Mouse (Mus musculus) heart, postnatal 0 days (tissue): ENCODE measurements around the gene Layn. TPM values are rescaled to one million over a fixed set of nuclear protein-coding genes. Genes with fewer than 3 reads are reported as not detected.

Source experiments
- ATAC-seq: fragments of 200-750 bp; cut with Nextera tagmentation; 2 replicates; pipeline ENCODE4 v1.8.0; 2017; ENCODE audit warnings: low read depth, moderate number of reproducible peaks, moderate library complexity; ENCODE audit not compliant: insufficient read depth
- DNase-seq: peaks from one replicate; pipeline ENCODE4 v3.0.0-alpha.2; 2016; ENCODE audit warnings: low spot score
- H3K27ac ChIP-seq: fragments of 300-500 bp; sonication (generic); 2 replicates; pipeline ENCODE4 v1.5.1; 2014; ENCODE audit warnings: low read depth, mild to moderate bottlenecking
- H3K27me3 ChIP-seq: fragments of 300-500 bp; sonication (generic); 2 replicates; pipeline ENCODE4 v1.6.1; 2014; ENCODE audit warnings: low read length, mixed read lengths; ENCODE audit not compliant: control insufficient read depth, insufficient read depth
- H3K36me3 ChIP-seq: fragments of 300-500 bp; sonication (generic); replicated peaks from 2 replicates; pipeline ENCODE4 v1.6.1; 2014; ENCODE audit warnings: low read length, mixed read lengths; ENCODE audit not compliant: control insufficient read depth, insufficient read depth
- H3K4me1 ChIP-seq: fragments of 300-500 bp; sonication (generic); 2 replicates; pipeline ENCODE4 v1.6.1; 2014; ENCODE audit warnings: antibody characterized with exemption; ENCODE audit not compliant: control insufficient read depth, insufficient read depth
- H3K4me2 ChIP-seq: fragments of 300-500 bp; sonication (generic); 2 replicates; pipeline ENCODE4 v1.6.1; 2014; ENCODE audit warnings: low read depth, mild to moderate bottlenecking, low read length, moderate library complexity
- H3K4me3 ChIP-seq: fragments of 300-500 bp; sonication (generic); 2 replicates; pipeline ENCODE4 v1.5.1; 2014; ENCODE audit warnings: low read depth, low read length
- H3K9ac ChIP-seq: fragments of 300-500 bp; sonication (generic); replicated peaks from 2 replicates; pipeline ENCODE4 v1.6.1; 2014; ENCODE audit warnings: low read depth, low read length, mixed read lengths
- H3K9me3 ChIP-seq: fragments of 300-500 bp; sonication (generic); replicated peaks from 2 replicates; pipeline ENCODE4 v1.6.1; 2016; ENCODE audit warnings: low read length; ENCODE audit not compliant: control insufficient read depth
- CTCF ChIP-seq: IDR thresholded peaks from 2 replicates; pipeline ENCODE4 v1.5.1; 2016; ENCODE audit warnings: antibody characterized with exemption, control low read depth, low read depth
- EP300 ChIP-seq: IDR thresholded peaks from 2 replicates; pipeline ENCODE4 v1.6.1; 2016; ENCODE audit warnings: antibody characterized with exemption, low read depth
- WGBS: fragments of 180-500 bp; shearing (Covaris S2); extraction: QIAGEN DNeasy Blood & Tissue Kit; methylation state at CpG from one replicate; pipeline ENCODE4 v1.1.7; 2014; 5-methylcytosine and 5-hydroxymethylcytosine counted together
- polyA plus RNA-seq: library from polyadenylated mRNA; unstranded; fragments of >200 nt; fragmentation: Nextera tagmentation; extraction: Ambion mirVana; gene quantifications from 2 replicates; pipeline ENCODE4 v1.2.1, GENCODE M21; 2015
- total RNA-seq: library from RNA; depleted of rRNA; stranded (reverse); fragments of >200 nt; gene quantifications from 2 replicates; pipeline ENCODE4 v1.2.3, GENCODE M21; 2014; ENCODE audit warnings: low replicate concordance; rRNA removed

The Layn gene
- total RNA-seq: 8.4 and 9.9 TPM in 2 replicates
- 6.7 and 6.9 TPM in 2 replicates for polyA plus RNA-seq

DNA sequence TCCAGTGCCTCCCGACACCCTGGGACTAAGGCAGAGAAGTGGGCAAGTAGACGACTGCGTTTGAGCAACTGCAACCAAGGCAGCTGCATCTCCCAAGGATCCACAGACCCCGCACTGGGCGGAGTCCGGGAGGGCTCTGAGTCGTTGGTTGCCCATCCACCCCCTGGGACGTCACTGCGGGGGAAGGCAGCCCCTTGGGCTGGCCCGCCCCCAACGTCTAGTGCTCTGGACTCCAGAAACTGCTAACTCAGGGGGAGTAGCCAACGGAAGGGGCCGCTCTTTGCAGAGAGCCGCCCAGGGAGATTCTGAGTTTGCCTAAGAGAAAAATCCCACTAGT, at the start of gene Layn:
Layn (minus strand) TSS at position 116 of the 337 bp plus-strand sequence.
- WGBS: 0% methylated on average over 14 of the region's 14 CpGs
- H3K36me3 ChIP-seq: peaks cover 6% of the 10 kb centered on the region; the same call in 1 of the 2 replicates
- H3K4me1 ChIP-seq: peaks cover 3% of the 10 kb centered on the region; the same call in 1 of the 2 replicates
- TF ChIP-seq CTCF (no peak; the same call in 1 of the 2 replicates), EP300 (no peak)
- peak within 1 kb of the TSS; percentile 61 for H3K27ac ChIP-seq
- H3K27me3 ChIP-seq: no peaks in the 10 kb centered on the region
- peak within 1 kb of the TSS; percentile 55 for H3K9ac ChIP-seq
- ATAC-seq (peak; percentile 90), DNase-seq (peak; percentile 88)
- H3K4me3 ChIP-seq: peak within 1 kb of the TSS; percentile 55
- H3K4me2 ChIP-seq: peak within 1 kb of the TSS; percentile 77
- H3K9me3 ChIP-seq: no peaks in the 10 kb centered on the region

DNA sequence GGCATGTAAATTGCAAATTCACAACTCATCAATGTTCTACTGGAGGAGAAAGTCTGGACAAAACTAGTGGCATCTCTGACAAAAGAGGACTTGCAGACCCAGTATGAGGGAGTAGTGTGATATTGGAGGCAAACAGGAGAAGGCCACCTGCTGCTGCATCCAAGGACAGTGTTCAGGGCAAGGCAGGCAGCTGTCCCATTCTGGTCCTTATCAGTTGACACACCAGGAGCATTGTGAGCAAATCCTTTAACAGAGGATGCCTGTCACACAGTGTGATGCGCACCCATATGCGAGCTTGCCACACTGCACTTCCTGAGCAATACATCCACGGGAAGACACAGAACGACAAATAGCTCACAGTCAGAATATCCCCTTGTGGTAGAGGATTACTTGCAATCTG, 37.9 kb upstream of the Layn start:
- H3K4me3 ChIP-seq: no peak overlapping the region
- no peaks in the 10 kb centered on the region for H3K36me3 ChIP-seq
- H3K9me3 ChIP-seq: no peaks in the 10 kb centered on the region
- no peak for ATAC-seq
- H3K4me2 ChIP-seq: no peak overlapping the region
- no peak for DNase-seq
- no peak overlapping the region for H3K27ac ChIP-seq
- no peak for TF ChIP-seq CTCF
- TF ChIP-seq EP300: no peak
- H3K27me3 ChIP-seq: no peaks in the 10 kb centered on the region
- H3K9ac ChIP-seq: no peak overlapping the region
- WGBS: 65% methylated on average over 4 of the region's 4 CpGs
- no peaks in the 10 kb centered on the region for H3K4me1 ChIP-seq

DNA sequence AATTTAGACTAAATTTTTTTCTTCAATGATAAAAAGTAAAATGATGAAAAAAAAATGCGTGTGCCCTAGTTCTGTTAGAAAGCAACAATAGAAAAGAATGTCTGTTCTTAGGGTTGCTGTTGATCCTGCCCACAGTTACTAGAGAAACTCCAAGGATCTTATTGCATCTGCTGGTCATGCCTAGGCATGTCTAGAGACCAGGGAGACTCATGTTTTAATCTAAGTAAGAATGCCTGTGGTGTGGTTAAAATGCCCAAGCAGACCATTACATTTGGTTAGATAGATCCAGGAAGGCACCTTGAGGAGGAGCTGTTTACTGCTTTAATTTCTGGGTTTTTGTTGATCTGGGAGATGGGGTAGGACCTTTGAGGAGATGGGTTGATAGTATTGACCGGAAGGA, 28.9 kb upstream of the Layn start:
- ATAC-seq (no peak), DNase-seq (no peak)
- Histone ChIP-seq H3K36me3 (no peaks in the 10 kb centered on the region), H3K4me2 (no peak overlapping the region), H3K9me3 (no peaks in the 10 kb centered on the region), H3K27me3 (peaks cover 13% of the 10 kb centered on the region; the same call in 1 of the 2 replicates), H3K9ac (no peak overlapping the region), H3K27ac (no peak overlapping the region), H3K4me3 (no peak overlapping the region), H3K4me1 (0 out of 2 replicates have a peak, but pooled peaks cover 7% of the 10 kb centered on the region)
- WGBS: 66% methylated on average over 2 of the region's 2 CpGs
- TF ChIP-seq CTCF (no peak), EP300 (no peak)

DNA sequence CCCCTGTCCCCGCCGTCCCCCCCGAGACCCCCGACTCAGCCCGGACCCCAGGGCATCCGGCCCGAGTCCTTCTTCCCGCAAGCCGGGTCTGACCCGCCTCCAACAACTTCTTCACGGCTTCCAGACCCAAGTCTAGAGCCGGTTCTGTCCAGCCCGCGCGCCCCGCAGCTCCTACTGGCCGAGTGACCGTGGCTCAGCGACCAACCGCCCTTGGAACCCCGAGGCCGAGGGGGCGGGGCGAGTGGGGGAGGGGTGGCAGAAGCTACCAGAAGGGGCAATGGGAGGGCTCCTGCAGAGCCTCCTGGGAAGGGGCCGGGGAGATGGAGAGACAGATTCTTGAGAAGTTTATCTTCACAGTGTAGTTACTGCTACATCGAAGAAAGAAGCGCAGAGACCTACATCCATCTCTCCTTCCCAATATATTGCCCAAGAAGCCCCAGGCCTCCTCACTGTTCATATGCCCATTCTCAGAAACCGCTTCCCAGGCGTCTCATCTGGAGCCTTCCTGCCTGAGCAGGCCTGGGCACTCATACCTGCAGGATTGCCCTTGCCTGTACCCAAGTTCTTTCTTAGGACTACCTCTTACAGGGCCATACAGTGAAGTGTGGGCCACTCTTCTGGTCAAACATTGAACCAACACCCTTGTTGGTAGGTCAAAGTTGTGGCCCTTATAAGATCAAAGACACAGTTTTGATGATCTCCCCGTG, 27.1 kb upstream of the Layn start:
- TF ChIP-seq EP300 (no peak), CTCF (no peak)
- Histone ChIP-seq H3K4me3 (peak overlapping the region; percentile 58), H3K27me3 (peaks cover 22% of the 10 kb centered on the region), H3K4me2 (peak overlapping the region; percentile 99), H3K36me3 (no peaks in the 10 kb centered on the region), H3K27ac (no peak overlapping the region), H3K9ac (peak overlapping the region; percentile 57), H3K9me3 (no peaks in the 10 kb centered on the region), H3K4me1 (0 out of 2 replicates have a peak, but pooled peaks cover 7% of the 10 kb centered on the region)
- WGBS: 9% methylated on average over 30 of the region's 30 CpGs
- ATAC-seq: peak; percentile 64
- DNase-seq: peak; percentile 7

DNA sequence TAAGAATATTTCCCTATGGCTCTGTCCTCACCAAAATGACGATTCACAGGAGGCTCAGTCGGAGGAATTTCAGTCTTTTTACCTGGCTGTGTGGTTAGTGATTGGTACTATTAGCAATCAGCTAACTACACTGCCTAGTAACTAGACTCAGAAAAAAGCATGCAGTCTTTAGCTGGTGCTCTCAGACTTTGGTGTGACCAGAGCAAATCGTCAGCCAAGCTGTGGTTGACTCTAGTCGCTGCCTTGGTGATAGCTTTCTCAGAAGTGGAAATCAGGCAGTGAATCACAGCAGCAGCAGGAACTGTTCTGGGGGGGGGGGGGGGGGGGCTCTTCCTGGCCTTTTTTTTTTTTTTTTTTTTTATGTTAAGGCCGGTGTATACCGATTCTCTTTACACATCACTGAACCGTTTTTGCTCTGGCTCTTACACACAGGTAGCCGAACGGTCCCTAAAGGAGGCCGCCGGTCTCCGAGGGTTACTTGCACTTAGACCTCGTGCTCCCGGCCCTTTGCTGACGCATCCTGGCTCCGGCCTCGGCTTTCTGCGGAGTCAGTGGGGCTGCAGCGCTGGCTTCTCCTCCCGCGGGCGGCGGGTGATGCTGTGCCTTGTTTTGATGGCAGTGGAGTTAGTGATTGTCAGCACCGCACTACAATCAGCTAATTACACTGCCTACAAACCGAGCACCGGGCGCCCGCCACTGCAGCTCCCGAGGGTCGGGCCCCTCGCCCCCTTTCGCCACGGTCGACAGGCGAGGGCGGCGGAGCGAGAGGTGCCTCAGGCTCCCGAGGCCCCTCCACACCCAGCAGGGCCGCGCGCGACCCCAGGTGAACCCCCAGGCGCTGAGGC, 26.3 kb upstream of the Layn start:
- ATAC-seq: peak; percentile 74; the same call in 1 of the 2 replicates
- no peaks in the 10 kb centered on the region for H3K36me3 ChIP-seq
- H3K4me1 ChIP-seq: 0 out of 2 replicates have a peak, but pooled peaks cover 7% of the 10 kb centered on the region
- peak overlapping the region; percentile 99 for H3K4me2 ChIP-seq
- DNase-seq: peak; percentile 18
- peaks cover 22% of the 10 kb centered on the region for H3K27me3 ChIP-seq
- peak overlapping the region; percentile 58 for H3K4me3 ChIP-seq
- no peak overlapping the region for H3K27ac ChIP-seq
- no peaks in the 10 kb centered on the region for H3K9me3 ChIP-seq
- TF ChIP-seq CTCF: no peak
- TF ChIP-seq EP300: no peak
- H3K9ac ChIP-seq: peak overlapping the region; percentile 57
- WGBS: 3% methylated on average over 44 of the region's 44 CpGs
